Mouse (Mus musculus) cerebellum, adult 2 months (tissue): ENCODE results near the gene Ccdc151.

ENCODE experiments used
- CTCF ChIP-seq: fragments of 200-500 bp; IDR thresholded peaks from 2 replicates; pipeline ENCODE4 v1.5.1; 2011; ENCODE audit warnings: low read depth, mild to moderate bottlenecking, control low read depth, low read length, moderate library complexity, borderline replicate concordance; ENCODE audit not compliant: insufficient read depth
- POLR2A ChIP-seq: fragments of 200-500 bp; IDR thresholded peaks from 2 replicates; pipeline ENCODE4 v1.6.1; 2011; ENCODE audit warnings: low read length, control low read depth, borderline replicate concordance; ENCODE audit not compliant: insufficient read depth

GRCm38 (mm10) chr9:22002194-22003162 lies at the start of gene Ccdc151, which contains the start of gene Prkcsh:
- TF ChIP-seq POLR2A: peak; percentile 93
- TF ChIP-seq CTCF: no peak
